Mouse (Mus musculus) cerebellum, adult 8-10 months (tissue): ENCODE data around the gene Aif1.

Experiments
- DNase-seq: peaks from one replicate; pipeline ENCODE4 v3.0.0; 2022

The Aif1 gene

DNA sequence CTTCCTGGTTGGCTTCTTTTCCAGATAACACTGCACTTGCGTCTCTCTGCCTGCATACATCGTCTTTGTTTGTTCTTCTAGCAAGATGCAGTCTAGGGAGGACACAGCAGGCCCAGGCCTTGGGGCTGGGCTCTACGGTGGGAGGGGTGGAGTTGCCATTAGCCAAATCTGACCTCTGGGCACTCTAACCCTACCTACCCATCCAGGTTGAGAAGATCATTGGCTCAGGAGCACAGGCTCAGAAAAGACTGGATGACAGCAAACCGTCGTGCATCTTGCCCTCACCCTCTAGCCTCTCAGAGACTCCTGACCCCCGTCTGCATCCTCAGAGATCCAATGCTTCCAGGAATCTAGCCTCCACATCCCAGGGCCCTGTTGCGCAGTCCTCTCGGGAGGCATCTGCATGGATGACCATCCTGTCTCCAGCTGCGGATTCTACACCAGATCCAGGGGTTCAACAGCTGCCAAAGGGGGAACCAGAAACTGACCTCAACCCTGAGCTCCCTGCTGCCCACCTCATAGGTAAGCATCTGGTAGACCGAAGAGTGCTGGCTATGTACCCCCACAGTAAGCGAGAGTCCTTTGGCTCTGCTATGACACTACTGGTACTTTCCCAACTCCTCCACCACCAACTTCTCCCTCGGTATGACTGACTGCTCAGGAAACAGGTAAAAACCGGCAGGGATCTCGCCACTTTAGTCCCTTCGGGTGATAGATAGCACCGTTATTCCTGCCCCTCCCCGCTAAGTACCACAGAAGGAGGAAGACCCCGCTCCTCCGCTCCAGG, 19.2 kb upstream of the Aif1 start:
- no peak for DNase-seq

DNA sequence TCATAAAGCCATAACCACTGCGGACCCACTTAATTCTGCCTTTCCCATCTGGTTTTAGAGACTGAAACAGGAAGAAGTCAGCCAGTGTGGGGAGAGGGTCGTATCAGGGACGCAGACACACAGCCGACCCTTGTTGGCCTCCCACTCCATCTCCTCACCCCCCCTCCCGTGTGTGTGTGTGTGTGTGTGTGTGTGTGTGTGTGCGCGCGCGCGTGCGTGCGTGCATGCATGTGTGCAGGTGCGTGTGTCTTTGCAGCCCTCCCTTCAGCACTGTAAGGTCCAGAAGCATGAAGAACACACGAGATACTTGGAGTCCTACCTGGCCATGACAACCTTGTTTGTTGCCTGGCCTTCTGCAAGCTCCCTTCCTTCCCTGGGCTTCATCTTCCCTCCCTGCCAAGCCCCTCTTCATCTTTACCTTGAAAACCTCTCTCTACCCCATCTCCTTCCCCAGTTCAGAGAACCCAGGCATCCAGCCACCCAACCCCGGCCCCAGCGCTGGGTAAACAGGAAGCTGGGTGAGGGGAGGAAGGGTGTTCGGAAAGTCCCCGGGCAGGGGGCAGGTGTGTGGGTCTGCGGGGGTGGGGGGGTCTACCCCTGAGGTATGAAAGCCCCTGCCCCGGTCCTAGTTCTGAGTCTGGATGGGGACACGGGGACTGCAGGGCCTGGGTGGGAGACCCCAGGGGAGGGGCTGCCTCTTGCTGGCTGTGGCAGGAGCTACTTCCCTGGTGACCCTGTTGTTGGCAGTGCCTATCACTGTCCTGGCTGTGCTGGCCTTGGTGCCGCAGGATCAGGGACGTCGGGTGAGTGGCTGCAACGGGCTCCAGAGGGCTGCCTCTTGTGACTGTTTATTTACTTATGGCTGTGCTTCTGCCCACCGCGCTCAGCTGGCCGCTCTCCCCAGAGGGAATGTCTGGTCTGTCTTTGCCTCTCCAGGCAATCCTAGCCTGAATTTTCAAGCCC, 18.3 kb upstream of the Aif1 start, which contains the start of gene Ltb:
Ltb (plus strand) TSS at position 559 of the 963 bp plus-strand sequence.
- no peak for DNase-seq

DNA sequence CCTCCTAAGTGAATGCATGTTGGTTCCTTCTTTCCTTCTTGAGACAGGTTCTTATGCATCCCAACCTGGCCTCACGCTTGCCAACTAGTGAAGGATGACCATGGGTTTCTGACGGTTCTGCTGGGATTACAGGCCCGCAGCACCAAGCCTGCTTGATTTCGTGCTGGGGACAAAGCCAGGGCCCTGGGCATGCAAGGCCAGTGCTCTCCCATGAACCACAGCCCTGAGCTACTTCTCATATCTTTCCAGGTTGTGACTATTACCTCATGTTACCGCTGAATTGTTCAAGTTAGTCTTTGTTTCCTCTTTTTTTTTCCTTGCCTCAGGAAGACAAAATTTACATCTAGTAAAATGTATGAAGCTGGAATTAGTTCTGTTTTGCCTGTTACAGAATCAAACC, 17.1 kb upstream of the Aif1 start:
- no peak for DNase-seq

DNA sequence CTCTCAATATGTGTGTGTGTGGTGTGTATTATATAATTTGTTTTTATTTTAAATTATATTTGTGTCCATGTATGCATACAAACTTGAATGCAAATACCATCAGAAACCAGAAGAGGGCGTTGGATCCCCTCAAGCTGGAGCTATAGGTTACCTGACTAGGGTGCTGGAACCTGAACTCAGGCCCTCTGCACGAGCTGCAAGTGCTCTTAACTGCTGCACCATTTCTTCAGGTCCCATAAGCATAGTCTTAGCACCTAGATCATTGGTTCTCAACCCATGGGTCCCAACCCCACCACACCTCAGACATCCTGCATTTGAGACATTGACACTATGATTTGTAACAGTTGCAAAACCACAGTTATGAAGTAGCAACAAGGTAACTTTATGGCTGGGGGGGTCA, 15.9 kb upstream of the Aif1 start:
- no peak for DNase-seq

DNA sequence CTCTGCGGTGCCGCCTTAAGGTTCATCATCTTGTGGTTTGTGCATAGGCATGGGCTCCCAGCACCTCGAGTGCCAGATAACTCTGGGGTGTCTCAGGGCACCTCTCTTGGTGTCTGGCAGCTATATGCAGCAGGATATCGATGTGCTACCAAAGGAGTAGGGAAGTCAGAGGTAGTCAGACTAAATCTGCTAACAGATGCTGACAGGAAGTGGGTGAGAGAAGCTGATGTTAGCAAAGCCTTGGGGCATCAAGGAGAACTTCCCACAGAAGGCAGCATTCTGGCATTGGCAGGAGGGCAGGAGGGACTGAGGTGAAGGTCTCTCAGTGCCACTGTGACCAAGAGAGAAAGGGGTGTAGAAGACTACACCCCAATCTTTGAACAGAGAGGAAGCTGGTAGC, 14.2 kb upstream of the Aif1 start:
- no peak for DNase-seq

DNA sequence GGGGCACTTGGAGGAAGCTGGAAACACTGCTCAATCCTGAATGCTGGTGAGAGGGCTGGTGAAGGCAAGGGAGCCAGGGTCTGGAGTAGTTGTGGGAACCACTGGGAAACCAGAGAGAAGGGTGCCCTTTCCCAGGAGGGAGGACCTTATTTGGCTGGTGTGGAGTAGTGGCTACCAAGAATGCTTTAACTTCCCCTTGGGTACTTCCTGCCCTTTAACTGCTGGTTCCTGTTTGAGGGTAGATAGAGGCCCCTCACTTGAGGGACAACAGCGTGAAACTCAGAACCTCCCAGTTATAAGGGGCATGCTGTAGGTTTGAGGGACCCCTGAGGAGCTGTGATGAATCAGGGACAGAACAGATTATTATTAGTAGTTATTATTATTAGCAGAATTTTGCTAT, 13.3 kb upstream of the Aif1 start:
- no peak for DNase-seq

DNA sequence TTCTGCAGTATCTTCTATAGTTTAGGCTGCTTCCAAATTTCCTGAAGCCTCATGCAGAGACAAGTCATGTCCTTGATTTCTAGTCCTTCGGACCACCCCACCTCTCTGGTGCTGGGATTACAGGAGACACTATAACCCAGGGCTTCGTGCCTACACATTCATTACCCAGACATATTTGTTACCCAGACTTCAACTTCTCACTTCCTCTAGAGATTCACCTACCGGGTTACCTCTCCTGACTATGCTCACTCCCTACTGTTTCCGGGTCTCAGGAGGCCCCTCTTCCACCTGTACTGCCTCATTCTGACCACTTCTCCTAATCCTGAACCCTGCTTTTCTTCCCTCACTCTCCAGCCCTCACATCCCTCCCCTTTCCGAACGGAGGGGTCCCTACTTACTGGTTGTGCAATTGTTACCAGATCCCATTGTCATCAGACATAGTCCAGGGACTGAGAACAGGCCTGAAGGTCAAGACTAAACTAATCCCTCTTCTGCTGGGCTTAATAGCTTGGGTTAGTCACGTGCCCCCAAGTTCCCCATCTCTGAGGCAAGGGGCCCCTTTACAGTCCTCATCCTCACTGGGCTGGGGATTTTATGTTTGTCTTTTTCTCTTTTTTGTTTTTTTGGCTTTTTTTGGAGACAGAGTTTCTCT, 12.2 kb upstream of the Aif1 start, which contains the start of gene Lst1:
Lst1 (minus strand) TSS at position 481 of the 652 bp plus-strand sequence.
- DNase-seq, result no peak

DNA sequence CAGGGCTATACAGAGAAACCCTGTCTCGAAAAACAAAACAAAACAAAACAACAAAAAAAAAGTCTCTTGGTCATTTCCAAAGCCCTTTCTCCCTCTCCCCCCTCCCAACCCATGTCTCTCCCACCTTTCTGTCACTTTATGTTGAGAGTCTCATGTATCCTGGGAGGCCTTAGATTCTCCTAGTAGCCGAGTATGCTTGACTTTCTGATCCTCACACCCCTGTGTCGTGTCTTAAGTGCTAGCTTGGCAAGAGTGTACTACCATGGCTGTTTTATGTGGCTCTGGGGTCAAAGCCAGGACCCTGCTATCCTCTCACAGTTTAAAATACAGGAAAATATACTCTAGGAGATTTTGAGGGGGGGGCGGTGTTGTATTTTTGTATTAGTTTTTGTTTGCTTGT, 11.5 kb upstream of the Aif1 start:
- no peak for DNase-seq

DNA sequence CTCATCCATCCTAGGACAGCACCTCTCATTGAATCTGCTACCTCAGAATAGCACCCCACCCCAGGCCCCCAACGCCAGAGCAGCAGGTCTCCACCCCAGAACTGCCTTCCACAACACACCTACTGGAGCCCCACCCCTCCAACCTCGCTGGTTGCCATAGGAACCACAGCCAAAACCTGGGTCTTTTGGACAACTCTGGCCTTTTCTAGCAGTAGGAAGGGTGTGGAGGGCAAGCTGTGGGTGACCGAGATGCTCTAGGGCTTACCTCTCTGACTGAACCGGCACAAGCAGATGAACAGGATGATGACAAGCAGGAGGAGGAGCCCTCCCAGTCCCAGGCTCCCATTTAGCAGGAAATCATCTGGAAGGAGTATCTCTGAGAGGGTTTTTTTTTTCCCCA, 10.8 kb upstream of the Aif1 start:
- DNase-seq, result no peak

DNA sequence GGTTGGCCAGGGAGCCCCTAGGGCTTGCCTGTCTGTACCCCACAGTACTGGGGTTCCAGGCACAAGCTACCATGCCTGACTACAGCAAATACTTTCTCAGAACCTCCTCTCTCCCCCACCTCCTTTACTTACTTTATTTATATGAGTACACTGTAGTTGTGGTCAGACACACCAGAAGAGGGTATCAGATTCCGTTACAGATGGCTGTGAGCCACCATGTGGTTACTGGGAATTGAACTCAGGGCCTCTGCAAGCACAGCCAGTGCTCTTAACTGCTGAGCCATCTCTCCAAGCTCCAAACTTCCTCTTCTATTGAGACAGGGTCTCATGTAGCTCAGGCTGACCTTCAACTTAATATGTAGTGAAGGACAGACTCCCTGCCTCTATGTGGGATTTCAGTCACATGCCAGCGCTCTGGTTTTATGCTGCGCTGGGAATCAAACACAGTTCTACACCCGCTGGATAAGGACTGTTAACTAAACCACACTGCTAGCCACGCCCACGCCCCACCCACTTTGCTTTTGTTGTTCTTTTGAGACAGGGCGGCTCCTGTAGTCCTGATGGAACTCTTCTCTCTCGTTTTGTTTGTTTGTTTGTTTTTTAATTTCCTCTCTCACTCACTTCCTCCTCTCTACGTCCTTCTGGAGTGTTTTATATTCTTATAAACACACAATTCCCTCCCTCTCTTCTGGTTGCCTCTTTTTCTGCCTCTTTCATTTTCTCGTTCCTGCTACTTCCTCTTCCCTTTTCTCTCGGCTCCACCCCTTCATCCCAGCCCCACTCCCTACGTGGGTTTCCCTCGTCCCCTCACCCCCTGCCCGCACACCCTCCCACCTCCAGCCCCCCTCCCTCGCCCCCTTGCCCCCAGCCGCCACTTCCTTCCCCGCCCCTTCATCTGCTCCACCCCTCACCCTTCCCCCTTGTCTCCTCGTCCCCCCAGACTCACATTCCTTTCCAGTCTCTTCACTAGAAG, 10.1 kb upstream of the Aif1 start:
- no peak for DNase-seq

DNA sequence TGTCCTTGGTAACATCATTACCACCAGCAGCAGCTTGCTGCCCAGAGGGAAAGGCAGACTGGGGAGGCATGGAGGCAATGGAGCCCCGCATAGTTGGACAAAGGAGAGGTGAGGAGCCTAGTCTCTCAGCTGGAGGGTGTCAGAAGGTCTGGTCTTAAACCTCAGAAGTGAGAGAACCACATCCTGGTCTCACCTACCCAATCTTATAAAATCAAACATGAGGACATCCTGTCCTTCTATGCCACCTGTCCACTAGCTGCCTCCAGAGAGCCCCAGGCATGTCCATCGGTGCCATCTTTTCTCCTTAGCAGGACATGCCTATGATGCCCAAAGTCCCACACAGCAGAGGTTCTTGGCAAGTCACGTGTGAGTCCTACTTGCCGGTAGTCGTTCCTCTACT, 4.2 kb upstream of the Aif1 start:
- DNase-seq, result no peak

DNA sequence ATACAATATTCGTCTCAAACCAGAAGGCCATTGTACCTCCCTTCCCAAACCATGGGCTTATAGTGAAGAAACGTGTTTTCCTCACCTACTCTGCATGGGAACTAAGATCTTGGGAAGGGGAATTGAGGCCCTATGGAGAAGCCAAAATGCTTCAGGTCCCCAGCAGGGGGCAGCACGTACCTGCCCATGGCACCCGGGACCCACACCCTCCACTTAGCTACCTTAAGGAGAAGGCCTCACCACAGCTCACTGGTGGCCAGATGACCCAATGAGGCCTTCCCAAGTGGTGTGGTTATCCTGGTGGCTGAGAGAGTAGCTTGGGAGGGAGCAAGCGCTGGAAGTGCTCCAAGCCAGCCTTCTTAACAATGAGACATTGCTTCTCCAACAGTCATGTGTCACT, 2.7 kb upstream of the Aif1 start:
- peak; percentile 28 for DNase-seq

DNA sequence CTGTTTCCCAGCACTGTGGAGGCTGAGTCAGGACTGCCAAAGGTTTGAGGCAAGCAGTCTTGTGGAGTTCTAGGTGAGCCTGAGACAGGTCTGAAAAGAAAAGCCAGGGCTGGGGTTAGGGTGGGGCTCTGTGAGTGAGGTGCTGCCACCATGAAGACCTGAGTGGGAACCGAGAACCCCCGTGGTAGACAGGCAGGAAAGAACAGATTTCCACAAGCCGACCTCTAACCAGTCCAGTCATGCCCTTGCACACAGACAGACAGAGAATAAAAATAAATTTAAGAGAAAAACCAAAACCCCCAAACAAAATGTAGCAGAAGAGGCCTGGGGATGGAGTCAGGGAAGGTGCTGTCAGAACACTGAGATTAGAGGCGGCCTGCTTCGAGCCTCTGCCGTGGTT, 486 bp downstream of the Aif1 start:
- no peak for DNase-seq

DNA sequence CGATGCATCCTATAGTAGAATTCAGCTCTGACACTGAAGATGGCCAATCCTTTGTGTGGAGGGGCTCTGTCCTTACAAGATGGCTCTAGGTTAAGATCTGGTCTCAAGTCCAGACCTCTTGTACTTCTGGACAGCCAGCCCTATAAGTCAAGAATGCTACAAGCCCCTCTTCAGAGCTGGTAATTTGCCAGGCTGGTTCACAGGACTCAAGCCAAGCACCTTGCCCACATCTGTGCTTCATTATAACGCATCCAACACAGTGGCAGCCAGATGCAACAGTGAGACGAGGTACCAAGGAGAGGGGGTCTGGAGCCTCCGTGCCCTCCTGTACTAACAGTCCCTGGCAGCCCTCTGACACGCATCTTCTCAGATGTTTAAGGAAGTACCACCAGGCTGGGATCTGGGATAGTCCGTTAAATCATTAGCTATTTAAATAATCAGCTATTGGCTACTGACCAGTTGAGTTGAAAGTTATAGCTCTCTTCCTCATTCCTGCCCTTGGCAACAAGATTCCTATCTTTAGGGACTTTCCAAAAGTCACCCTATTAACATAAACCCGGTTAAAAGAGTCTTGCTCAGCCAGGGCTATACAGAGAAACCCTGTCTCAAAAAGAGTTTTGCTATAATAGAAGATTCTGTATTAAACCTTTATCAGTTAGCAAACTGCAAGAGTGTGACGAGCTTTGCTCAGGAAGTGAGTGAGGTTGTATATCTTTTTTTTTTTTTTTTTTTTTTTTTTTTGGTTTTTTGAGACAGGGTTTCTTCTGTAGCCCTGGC, 1.5 kb downstream of the Aif1 start:
- no peak for DNase-seq

DNA sequence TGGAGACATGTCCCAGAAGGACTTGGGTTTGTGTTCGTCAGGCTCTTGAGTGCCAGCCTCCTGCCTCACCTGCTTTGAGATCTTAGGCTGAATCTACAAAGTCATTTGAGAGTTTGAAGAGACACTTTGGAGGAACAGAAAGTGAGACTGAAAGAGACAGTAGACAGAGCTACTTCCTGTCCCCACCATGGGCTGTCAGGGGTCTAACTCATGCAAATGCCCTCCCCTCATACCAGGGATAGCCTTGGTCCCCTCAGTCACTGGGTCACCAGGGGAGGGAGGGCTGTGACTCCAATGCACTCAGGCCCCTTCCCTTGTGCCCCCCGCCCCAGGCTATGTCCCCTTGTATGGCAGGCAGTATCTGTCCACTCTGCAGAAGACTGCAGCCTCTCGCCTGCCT, 2.5 kb downstream of the Aif1 start:
- DNase-seq, result no peak

DNA sequence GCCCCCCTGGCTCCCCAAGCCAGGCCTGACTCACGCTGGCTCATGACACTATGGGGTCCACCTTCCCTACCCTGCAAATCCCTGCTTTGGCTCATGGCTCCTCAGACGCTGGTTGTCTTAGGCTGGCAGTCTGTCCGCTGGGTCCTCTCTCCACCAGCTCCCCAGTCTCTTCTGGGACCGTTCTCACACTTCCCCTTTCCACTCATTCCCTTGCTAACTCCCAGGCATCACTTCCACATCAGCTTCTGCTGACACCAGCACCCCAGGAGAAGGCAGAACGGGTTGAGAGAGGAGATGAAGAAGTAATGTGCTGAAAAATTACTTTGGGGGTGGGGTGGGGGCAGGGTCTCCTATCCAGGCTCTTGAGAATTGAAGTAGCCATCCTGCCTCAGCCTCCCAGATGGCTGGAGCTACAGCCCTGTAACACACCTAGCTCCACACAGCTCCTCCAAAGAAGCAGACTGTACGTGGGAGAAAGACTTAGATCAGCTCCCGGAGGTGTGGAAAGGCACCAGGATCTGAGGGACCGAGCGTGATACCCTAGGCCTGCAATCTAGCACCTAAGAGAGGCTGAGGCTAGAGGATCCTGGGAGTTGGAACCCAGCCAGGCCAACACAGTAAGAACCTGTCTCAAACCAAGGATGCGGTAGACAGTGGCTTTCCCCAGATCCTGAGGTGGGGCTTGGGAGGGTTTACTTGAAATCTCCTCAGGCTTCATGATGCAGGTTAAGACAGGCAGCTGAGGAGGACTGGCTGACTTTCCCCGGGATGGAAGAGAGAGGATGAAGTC, 3.2 kb downstream of the Aif1 start:
- no peak for DNase-seq

DNA sequence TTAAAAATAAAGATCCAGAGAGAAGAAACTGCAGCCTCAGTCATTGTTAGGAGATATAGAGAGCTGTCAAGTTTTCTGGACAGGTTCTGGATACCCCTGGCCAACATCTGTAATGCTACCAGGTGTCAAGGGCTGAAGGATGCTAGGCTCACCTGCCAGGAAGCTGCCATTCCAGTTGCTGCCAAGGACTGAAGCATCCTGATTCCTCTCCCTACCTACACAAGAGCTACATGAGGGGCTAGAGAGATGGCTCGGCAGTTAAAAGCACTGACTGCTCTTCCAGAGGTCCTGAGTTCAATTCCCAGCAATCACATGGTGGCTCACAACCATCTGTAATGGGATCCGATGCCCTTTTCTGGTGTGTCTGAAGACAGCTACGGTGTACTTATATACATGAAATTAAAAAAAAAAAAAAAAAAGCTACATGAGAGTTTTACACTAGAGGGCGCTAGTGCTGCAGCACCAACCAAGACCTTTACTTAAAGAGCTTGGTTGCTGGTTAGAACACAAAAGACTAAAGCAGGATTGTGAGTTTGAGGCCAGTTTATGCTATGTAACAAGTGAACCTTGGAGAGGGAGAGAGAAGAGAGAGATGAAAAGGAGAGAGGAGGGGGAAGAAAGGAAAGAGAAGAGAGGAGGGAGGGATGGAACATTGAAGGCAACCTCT, 7.2 kb downstream of the Aif1 start:
- DNase-seq, result peak; percentile 45

DNA sequence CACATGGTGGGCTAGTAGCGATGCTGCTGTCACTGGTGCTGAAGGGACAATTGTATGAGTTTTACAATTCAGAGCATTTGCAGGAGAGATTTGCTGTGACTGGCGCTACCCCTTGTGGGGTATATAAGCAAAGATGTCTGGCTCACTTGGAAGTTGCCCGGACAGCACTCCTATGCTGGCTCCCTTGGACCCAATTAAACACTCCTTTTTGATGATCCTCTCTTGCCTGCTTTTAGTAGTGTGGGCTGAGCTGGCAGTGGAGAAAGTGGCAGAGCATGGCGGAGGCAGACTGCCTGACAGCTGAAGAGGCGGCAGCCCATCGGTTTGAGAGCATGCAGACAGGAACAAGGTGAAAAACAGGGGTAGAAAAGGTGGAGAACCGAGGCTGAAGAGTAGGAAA, 8.1 kb downstream of the Aif1 start:
- peak; percentile 12 for DNase-seq

DNA sequence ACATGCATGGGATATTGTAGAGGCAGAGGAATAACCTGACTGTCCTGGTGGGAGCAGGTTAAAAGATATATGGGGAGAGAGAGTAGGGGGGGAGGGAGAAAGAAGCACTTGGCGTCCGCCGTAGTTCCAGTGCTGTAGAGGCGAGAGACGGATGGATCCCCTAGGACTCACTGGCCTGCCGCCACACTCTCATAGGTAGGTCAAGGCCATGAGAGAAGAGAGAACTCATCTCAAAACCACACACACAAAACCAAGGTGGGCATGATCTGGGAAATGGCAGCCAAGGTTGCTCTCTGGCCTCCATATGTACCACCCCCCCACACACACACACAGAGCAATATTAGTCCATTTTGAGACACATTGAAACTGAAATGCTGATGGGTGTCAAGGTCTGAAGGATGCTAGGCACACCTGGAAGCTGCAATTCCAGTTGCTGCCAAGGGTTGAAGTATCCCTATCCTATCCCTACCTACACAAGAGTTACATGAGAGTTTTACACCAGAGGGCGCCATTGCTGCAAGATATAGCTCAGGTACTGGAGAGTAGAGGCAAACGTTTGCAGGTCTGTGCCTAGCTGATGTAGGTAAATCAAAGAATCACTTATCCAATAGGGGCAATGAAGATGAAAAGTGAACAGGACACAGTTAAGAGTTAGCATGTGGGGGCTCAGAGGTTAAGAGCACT, 9.4 kb downstream of the Aif1 start:
- peak; percentile 75 for DNase-seq
